Mouse (Mus musculus) cerebellum, adult 8-10 months (tissue): ENCODE data around the gene Helz2.

Source experiments
- DNase-seq: peaks from one replicate; pipeline ENCODE4 v3.0.0; 2022

Helz2 gene

GRCm38 (mm10) chr2:181237251-181238014 lies 4.4 kb downstream of the Helz2 start:
- no peak for DNase-seq

GRCm38 (mm10) chr2:181235681-181236566 lies 5.9 kb downstream of the Helz2 start:
- no peak for DNase-seq

- DNase-seq = no peak
Measured at GRCm38 (mm10) chr2:181234680-181235079, 7.1 kb downstream of the Helz2 start.

- DNase-seq = no peak
Measured at GRCm38 (mm10) chr2:181233443-181233842, 8.4 kb downstream of the Helz2 start.

GRCm38 (mm10) chr2:181231171-181231570 lies 10.7 kb downstream of the Helz2 start:
- peak; percentile 37 for DNase-seq

- DNase-seq = no peak
Measured at GRCm38 (mm10) chr2:181228335-181228734, 13.5 kb downstream of the Helz2 start.

GRCm38 (mm10) chr2:181227122-181227521 lies 14.7 kb downstream of the Helz2 start:
- DNase-seq = no peak

GRCm38 (mm10) chr2:181224994-181225393 lies 16.8 kb downstream of the Helz2 start:
- no peak for DNase-seq

GRCm38 (mm10) chr2:181220361-181220760 lies 21.5 kb downstream of the Helz2 start:
- peak; percentile 29 for DNase-seq

- peak; percentile 45 for DNase-seq
Measured at GRCm38 (mm10) chr2:181219538-181220216, 22.1 kb downstream of the Helz2 start, which contains the start of gene Fndc11. Fndc11 (plus strand) TSS chr2:181220013.

- DNase-seq = no peak
Measured at GRCm38 (mm10) chr2:181218881-181219485, 22.8 kb downstream of the Helz2 start.

GRCm38 (mm10) chr2:181216037-181216436 lies 25.8 kb downstream of the Helz2 start:
- no peak for DNase-seq

GRCm38 (mm10) chr2:181213021-181213445 lies 28.8 kb downstream of the Helz2 start, which contains the start of gene Srms:
Srms (minus strand) TSS chr2:181213185.
- no peak for DNase-seq

GRCm38 (mm10) chr2:181212389-181213020 lies 29.3 kb downstream of the Helz2 start:
- DNase-seq = no peak

- no peak for DNase-seq
Measured at GRCm38 (mm10) chr2:181206118-181206517, 35.7 kb downstream of the Helz2 start.

- DNase-seq = no peak
Measured at GRCm38 (mm10) chr2:181205678-181206077, 36.1 kb downstream of the Helz2 start.

- DNase-seq = no peak
Measured at GRCm38 (mm10) chr2:181202886-181203285, 38.9 kb downstream of the Helz2 start.

- DNase-seq = no peak
Measured at GRCm38 (mm10) chr2:181202422-181202821, 39.4 kb downstream of the Helz2 start, which contains the start of gene Ptk6. Ptk6 (minus strand) TSS chr2:181202789.

- DNase-seq = no peak
Measured at GRCm38 (mm10) chr2:181201606-181202005, 40.2 kb downstream of the Helz2 start.

- DNase-seq = no peak
Measured at GRCm38 (mm10) chr2:181196628-181197300, 45.1 kb downstream of the Helz2 start.

GRCm38 (mm10) chr2:181193044-181193443 lies 48.8 kb downstream of the Helz2 start:
- no peak for DNase-seq
